Comparison of ENCODE assay signal across 8 mouse cellular contexts in the genomic region with DNA sequence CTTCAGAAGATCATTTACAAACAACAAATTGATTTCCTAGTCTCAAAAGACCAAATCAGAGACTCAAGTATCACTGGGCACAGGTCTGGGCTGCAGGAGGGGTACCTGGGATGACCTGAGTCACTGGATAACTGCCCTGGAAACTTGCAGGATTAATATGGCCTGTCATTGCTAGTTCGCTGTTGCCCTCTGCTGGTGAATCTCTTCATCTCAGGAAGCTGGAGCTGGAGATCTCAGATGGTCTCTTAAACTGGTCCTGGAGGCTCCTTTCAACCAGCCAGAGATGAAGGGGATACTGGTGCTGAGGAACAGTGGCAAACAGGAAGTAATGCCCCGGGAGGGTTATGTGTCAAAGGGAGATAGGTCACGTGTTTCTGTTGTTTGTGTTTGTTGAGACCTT.
A peak's percentile ranks its signal among the peaks of the same experiment; 100 is the strongest.
DNase-seq lines count a peak whose midpoint lies in the region; ATAC-seq lines count a peak whose summit lies in the region.

No protein-coding gene starts in this region.

- ATAC-seq in granulocyte monocyte progenitor cell, adult 5-6 weeks (replicated peaks; ENCODE audit: poor library complexity, severe bottlenecking): peak; percentile 66

- DNase-seq in A20 (ENCODE audit: low read depth, low spot score): peak; percentile 49
- DNase-seq in adrenal gland, adult 8-10 months: peak; percentile 42
- peak; percentile 45 for DNase-seq in embryo, embryonic 11.5 days (ENCODE audit: low read depth, low spot score)
- DNase-seq in kidney, postnatal 25 days: peak; percentile 54 to 78
- peak; percentile 7 to 41 for DNase-seq in lung, adult 18-20 months
- DNase-seq in retina, adult 2 months (ENCODE audit: low read depth, low spot score): peak; percentile 22
- peak; percentile 73 for DNase-seq in urinary bladder, postnatal 14 days (ENCODE audit: low spot score)

Comparison
In these comparisons a context has a peak if more than half of its experiments do, and no peak if none do; other contexts are left out.
1. Peak in every context shown above with its lines: DNase-seq and ATAC-seq.
2. DNase-seq: peak in every context shown above with its lines; median percentile 73 in urinary bladder, postnatal 14 days; 66 in kidney, postnatal 25 days; 49 in A20; 45 in embryo, embryonic 11.5 days; 42 in adrenal gland, adult 8-10 months; 24 in lung, adult 18-20 months; 22 in retina, adult 2 months.